Mouse (Mus musculus) heart, embryonic 16.5 days (tissue): ENCODE results near the gene Zfp385c. TPM values are rescaled to one million over a fixed set of nuclear protein-coding genes. Genes with fewer than 3 reads are reported as not detected.
A peak's percentile ranks its signal among the peaks of the same experiment; 100 is the strongest.
"Not testable (repeated sequence)": the region's sequence is repeated elsewhere in the genome, so short reads cannot be mapped to it uniquely, and the experiment has no call there.

Source experiments
- ATAC-seq: fragments of 200-750 bp; cut with Nextera tagmentation; replicated peaks from 2 replicates; pipeline ENCODE4 v1.8.0; 2017; ENCODE audit warnings: moderate number of reproducible peaks; ENCODE audit not compliant: insufficient read depth, low FRiP score; ENCODE audit errors: extremely low read depth
- H3K27ac ChIP-seq: fragments of 300-500 bp; sonication (generic); 2 replicates; pipeline ENCODE4 v1.5.1; 2014; ENCODE audit warnings: mild to moderate bottlenecking, low read length, control low read depth, moderate library complexity
- H3K27me3 ChIP-seq: fragments of 300-500 bp; sonication (generic); 2 replicates; pipeline ENCODE4 v1.6.1; 2014; ENCODE audit warnings: low read length, mixed read lengths; ENCODE audit not compliant: control insufficient read depth, insufficient read depth
- H3K36me3 ChIP-seq: fragments of 300-500 bp; sonication (generic); 2 replicates; pipeline ENCODE4 v1.6.1; 2014; ENCODE audit not compliant: control insufficient read depth, insufficient read depth
- H3K4me1 ChIP-seq: fragments of 300-500 bp; sonication (generic); 2 replicates; pipeline ENCODE4 v1.6.1; 2014; ENCODE audit warnings: low read length, mixed read lengths; ENCODE audit not compliant: control insufficient read depth, insufficient read depth
- H3K4me2 ChIP-seq: fragments of 300-500 bp; sonication (generic); 2 replicates; pipeline ENCODE4 v1.6.1; 2014; ENCODE audit warnings: low read depth, mild to moderate bottlenecking, control low read depth, low read length
- H3K4me3 ChIP-seq: fragments of 300-500 bp; sonication (generic); 2 replicates; pipeline ENCODE4 v1.5.1; 2014; ENCODE audit warnings: mild to moderate bottlenecking, control low read depth, low read length
- H3K9ac ChIP-seq: fragments of 300-500 bp; sonication (generic); 2 replicates; pipeline ENCODE4 v1.6.1; 2014; ENCODE audit warnings: low read length, control low read depth
- H3K9me3 ChIP-seq: fragments of 300-500 bp; sonication (generic); replicated peaks from 2 replicates; pipeline ENCODE4 v1.6.1; 2016; ENCODE audit warnings: low read length; ENCODE audit not compliant: control insufficient read depth
- WGBS: fragments of 180-500 bp; shearing (Covaris S2); extraction: QIAGEN DNeasy Blood & Tissue Kit; methylation state at CpG from one replicate; pipeline ENCODE4 v1.1.7; 2014; 5-methylcytosine and 5-hydroxymethylcytosine counted together
- polyA plus RNA-seq: library from polyadenylated mRNA; unstranded; fragments of >200 nt; fragmentation: Nextera tagmentation; extraction: Ambion mirVana; gene quantifications from 2 replicates; pipeline ENCODE4 v1.2.1, GENCODE M21; 2015

The Zfp385c gene
- polyA plus RNA-seq, 1 experiment from 2014 or later = 0.26 TPM

DNA sequence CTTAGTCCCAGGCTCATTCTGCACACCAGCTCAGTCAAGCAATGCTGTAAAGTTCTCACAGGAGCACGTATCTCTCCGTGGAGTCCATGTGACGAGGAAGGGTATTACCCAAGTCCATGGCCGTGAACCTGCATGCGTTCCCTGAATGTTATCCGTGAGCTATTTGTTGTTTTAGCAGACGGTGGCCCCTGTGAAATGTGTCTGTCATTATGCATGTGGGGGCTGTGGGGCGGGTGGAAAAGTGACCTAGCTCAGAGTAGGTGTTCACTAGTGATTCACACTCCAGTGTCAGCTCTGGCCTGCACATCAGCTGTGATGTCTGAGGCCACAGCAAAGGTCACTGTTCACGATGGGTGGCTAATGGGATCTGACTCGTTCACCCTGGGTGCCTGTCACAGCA lies 32.4 kb downstream of the Zfp385c start:
- no peak overlapping the region for H3K27ac ChIP-seq
- 59% methylated on average over 10 of the region's 10 CpGs for WGBS
- H3K4me2 ChIP-seq = no peak overlapping the region
- no peaks in the 10 kb centered on the region for H3K36me3 ChIP-seq
- H3K4me3 ChIP-seq = no peak overlapping the region
- no peak overlapping the region for H3K9ac ChIP-seq
- no peaks in the 10 kb centered on the region for H3K9me3 ChIP-seq
- ATAC-seq = no peak
- peaks cover 3% of the 10 kb centered on the region; the same call in 1 of the 2 replicates for H3K4me1 ChIP-seq
- H3K27me3 ChIP-seq = no peaks in the 10 kb centered on the region

- Histone ChIP-seq H3K4me3 (no peak overlapping the region), H3K27ac (no peak overlapping the region), H3K4me2 (peak overlapping the region; percentile 19; the same call in 1 of the 2 replicates), H3K9me3 (no peaks in the 10 kb centered on the region), H3K36me3 (no peaks in the 10 kb centered on the region), H3K9ac (0 out of 2 replicates have a peak overlapping the region, but pooled peaks have one; percentile 7), H3K4me1 (peaks cover 3% of the 10 kb centered on the region; the same call in 1 of the 2 replicates), H3K27me3 (peaks cover 10% of the 10 kb centered on the region)
- ATAC-seq = no peak
- WGBS = 10% methylated on average over 6 of the region's 6 CpGs
Observed at GRCm38 (mm10) chr11:100656458-100656857, 35.8 kb downstream of the Zfp385c start.

DNA sequence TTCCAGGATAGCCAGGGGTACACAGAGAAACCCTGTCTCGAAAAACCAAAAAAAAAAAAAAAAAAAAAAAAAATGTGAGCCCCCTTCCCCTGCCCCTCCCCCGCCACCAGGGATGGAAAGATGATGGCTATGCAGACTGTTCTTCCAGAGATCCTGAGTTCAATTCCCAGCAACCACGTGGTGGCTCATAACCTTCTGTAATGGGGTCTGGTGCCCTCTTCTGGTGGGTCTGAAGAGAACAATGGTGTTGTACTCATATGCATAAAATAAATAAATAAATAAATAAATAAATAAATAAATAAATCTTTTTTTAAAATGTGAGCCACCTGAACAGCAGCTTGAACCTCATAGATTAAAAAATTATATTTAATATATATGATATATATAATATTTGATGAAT lies 36.7 kb downstream of the Zfp385c start:
- not testable (repeated sequence) for H3K36me3 ChIP-seq, H3K4me3 ChIP-seq, H3K27ac ChIP-seq, H3K9ac ChIP-seq, H3K4me2 ChIP-seq, H3K4me1 ChIP-seq, H3K9me3 ChIP-seq, ATAC-seq
- 56% methylated on average over 2 of the region's 3 CpGs for WGBS
- peaks cover 18% of the 10 kb centered on the region for H3K27me3 ChIP-seq

GRCm38 (mm10) chr11:100651748-100652147 lies 40.5 kb downstream of the Zfp385c start:
- H3K27ac ChIP-seq = no peak overlapping the region
- no peak overlapping the region for H3K4me2 ChIP-seq
- 16% methylated on average over 3 of the region's 3 CpGs for WGBS
- H3K36me3 ChIP-seq = no peaks in the 10 kb centered on the region
- peaks cover 32% of the 10 kb centered on the region for H3K27me3 ChIP-seq
- ATAC-seq = no peak
- H3K9ac ChIP-seq = no peak overlapping the region
- H3K9me3 ChIP-seq = no peaks in the 10 kb centered on the region
- H3K4me3 ChIP-seq = no peak overlapping the region
- peaks cover 3% of the 10 kb centered on the region; the same call in 1 of the 2 replicates for H3K4me1 ChIP-seq

DNA sequence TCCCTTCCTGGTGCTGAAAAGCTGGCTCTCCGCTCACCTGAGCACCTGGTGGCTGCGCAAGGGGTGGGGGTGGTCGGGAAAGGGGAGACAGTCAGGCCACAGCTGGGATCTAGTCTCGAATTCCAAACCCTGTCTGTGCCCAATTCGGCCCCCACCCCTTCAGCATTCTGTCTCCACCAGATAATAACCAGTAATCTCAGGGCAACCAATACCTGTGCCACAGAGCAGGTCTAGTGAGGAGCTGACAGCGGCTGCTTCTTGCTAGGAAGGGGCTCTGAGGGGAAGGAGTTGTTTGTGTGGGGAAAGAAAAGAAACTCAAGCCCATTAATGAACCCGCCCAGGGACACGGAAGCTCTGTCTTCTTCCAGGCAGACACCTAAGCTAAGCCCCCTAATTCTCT lies 41.0 kb downstream of the Zfp385c start:
- Histone ChIP-seq H3K36me3 (no peaks in the 10 kb centered on the region), H3K27ac (no peak overlapping the region), H3K27me3 (peaks cover 32% of the 10 kb centered on the region), H3K9me3 (no peaks in the 10 kb centered on the region), H3K4me3 (no peak overlapping the region), H3K4me1 (peaks cover under 1% of the 10 kb centered on the region; the same call in 1 of the 2 replicates), H3K4me2 (no peak overlapping the region), H3K9ac (no peak overlapping the region)
- WGBS = 17% methylated on average over 8 of the region's 8 CpGs
- no peak for ATAC-seq

DNA sequence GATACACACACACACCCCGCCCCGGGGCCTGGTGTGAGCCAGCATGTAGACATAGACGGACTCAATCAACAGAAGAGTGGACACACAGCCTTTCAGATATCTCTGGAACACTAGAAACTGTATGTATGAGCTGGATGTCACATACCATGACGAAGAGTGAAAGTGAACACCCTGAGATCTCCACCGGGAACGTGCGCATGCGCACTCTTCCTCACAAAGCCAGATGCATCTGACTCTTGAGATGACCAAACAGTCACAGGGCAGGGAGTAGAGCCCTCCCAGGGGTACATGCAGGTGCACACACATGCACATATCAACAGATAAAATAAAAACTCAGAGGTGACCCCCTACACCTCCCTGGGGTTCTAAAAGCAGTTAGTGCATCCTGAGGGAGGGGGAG lies 43.9 kb downstream of the Zfp385c start:
- Histone ChIP-seq H3K36me3 (no peaks in the 10 kb centered on the region), H3K4me1 (no peaks in the 10 kb centered on the region), H3K27ac (no peak overlapping the region), H3K4me3 (no peak overlapping the region), H3K27me3 (peaks cover 29% of the 10 kb centered on the region), H3K9me3 (no peaks in the 10 kb centered on the region), H3K4me2 (no peak overlapping the region), H3K9ac (no peak overlapping the region)
- WGBS = 82% methylated on average over 8 of the region's 8 CpGs
- no peak for ATAC-seq

GRCm38 (mm10) chr11:100646265-100646664 lies 46.0 kb downstream of the Zfp385c start:
- Histone ChIP-seq H3K4me1 (no peaks in the 10 kb centered on the region), H3K9me3 (no peaks in the 10 kb centered on the region), H3K4me2 (no peak overlapping the region), H3K27ac (no peak overlapping the region), H3K27me3 (peaks cover 23% of the 10 kb centered on the region), H3K4me3 (no peak overlapping the region), H3K9ac (no peak overlapping the region), H3K36me3 (no peaks in the 10 kb centered on the region)
- 3% methylated on average over 1 of the region's 1 CpGs for WGBS
- ATAC-seq = no peak

GRCm38 (mm10) chr11:100643612-100644575 lies 48.4 kb downstream of the Zfp385c start:
- WGBS = 59% methylated on average over 15 of the region's 15 CpGs
- Histone ChIP-seq H3K9me3 (no peaks in the 10 kb centered on the region), H3K9ac (no peak overlapping the region), H3K27ac (no peak overlapping the region), H3K4me3 (no peak overlapping the region), H3K4me1 (peaks cover 2% of the 10 kb centered on the region), H3K27me3 (peaks cover 19% of the 10 kb centered on the region), H3K4me2 (no peak overlapping the region), H3K36me3 (no peaks in the 10 kb centered on the region)
- no peak for ATAC-seq
